Mouse (Mus musculus): ENCODE measurements around the gene Cyp2j6.
"Not testable (repeated sequence)": the region's sequence is repeated elsewhere in the genome, so short reads cannot be mapped to it uniquely, and the experiment has no call there.

Gene Cyp2j6

GRCm38 (mm10) chr4:96553133-96553819 lies at the start of gene Cyp2j6:
Gene Cyp2j6 (minus strand): TSS chr4:96553661.
- DNase-seq (ENCODE audit: low read depth, low spot score), result peak; percentile 74

- DNase-seq (ENCODE audit: low read depth, low spot score), result no peak
These were observed 38.3 kb upstream of the Cyp2j6 start for GRCm38 (mm10) chr4:96591791-96592150.

- peak; percentile 34 for DNase-seq (ENCODE audit: low read depth, low spot score)
These were observed 37.7 kb upstream of the Cyp2j6 start, which contains the start of gene Cyp2j9 for GRCm38 (mm10) chr4:96590911-96591790. Gene Cyp2j9 (minus strand): TSS chr4:96591578.

- peak; percentile 4 for DNase-seq (ENCODE audit: low read depth, low spot score)
These were observed 28.1 kb upstream of the Cyp2j6 start for GRCm38 (mm10) chr4:96581425-96582088.

GRCm38 (mm10) chr4:96580351-96580750 lies 26.9 kb upstream of the Cyp2j6 start:
- DNase-seq (ENCODE audit: low read depth, low spot score), result not testable (repeated sequence)

GRCm38 (mm10) chr4:96569442-96569841 lies 16.0 kb upstream of the Cyp2j6 start:
- DNase-seq (ENCODE audit: low read depth, low spot score), result no peak

- DNase-seq (ENCODE audit: low read depth, low spot score), result no peak
These were observed 14.5 kb upstream of the Cyp2j6 start for GRCm38 (mm10) chr4:96567988-96568387.

GRCm38 (mm10) chr4:96565808-96566207 lies 12.3 kb upstream of the Cyp2j6 start:
- DNase-seq (ENCODE audit: low read depth, low spot score), result no peak

- no peak for DNase-seq (ENCODE audit: low read depth, low spot score)
These were observed 7.0 kb upstream of the Cyp2j6 start for GRCm38 (mm10) chr4:96560464-96560863.

GRCm38 (mm10) chr4:96559781-96560180 lies 6.3 kb upstream of the Cyp2j6 start:
- no peak for DNase-seq (ENCODE audit: low read depth, low spot score)

- DNase-seq (ENCODE audit: low read depth, low spot score), result no peak
These were observed 1.8 kb downstream of the Cyp2j6 start for GRCm38 (mm10) chr4:96551619-96552018.

GRCm38 (mm10) chr4:96545976-96546375 lies 7.5 kb downstream of the Cyp2j6 start:
- DNase-seq (ENCODE audit: low read depth, low spot score), result no peak

- DNase-seq (ENCODE audit: low read depth, low spot score), result no peak
These were observed 27.7 kb downstream of the Cyp2j6 start for GRCm38 (mm10) chr4:96525772-96526171.

GRCm38 (mm10) chr4:96522256-96522655 lies 31.2 kb downstream of the Cyp2j6 start:
- no peak for DNase-seq (ENCODE audit: low read depth, low spot score)

- DNase-seq (ENCODE audit: low read depth, low spot score), result no peak
These were observed 43.4 kb downstream of the Cyp2j6 start for GRCm38 (mm10) chr4:96510083-96510482.

- no peak for DNase-seq (ENCODE audit: low read depth, low spot score)
These were observed 46.2 kb downstream of the Cyp2j6 start, which contains the start of gene Cyp2j8 for GRCm38 (mm10) chr4:96507286-96507685. Gene Cyp2j8 (minus strand): TSS chr4:96507386.

Data from mesoderm, embryonic 11.5 days (tissue).